Mouse (Mus musculus): ENCODE results near the gene Cnep1r1.

Gene Cnep1r1

GRCm38 (mm10) chr8:88183121-88183520 lies 64.6 kb downstream of the Cnep1r1 start:
- no peak for DNase-seq (ENCODE audit: inconsistent age in 2 of 2, low spot score in 1 of 2)

Measured in adrenal gland, adult (tissue).